Mouse (Mus musculus): ENCODE results near the gene Zbtb45.
A peak's percentile ranks its signal among the peaks of the same experiment; 100 is the strongest.

Gene Zbtb45

GRCm38 (mm10) chr7:13033451-13034147 lies 23.8 kb upstream of the Zbtb45 start:
- DNase-seq, result no peak

DNA sequence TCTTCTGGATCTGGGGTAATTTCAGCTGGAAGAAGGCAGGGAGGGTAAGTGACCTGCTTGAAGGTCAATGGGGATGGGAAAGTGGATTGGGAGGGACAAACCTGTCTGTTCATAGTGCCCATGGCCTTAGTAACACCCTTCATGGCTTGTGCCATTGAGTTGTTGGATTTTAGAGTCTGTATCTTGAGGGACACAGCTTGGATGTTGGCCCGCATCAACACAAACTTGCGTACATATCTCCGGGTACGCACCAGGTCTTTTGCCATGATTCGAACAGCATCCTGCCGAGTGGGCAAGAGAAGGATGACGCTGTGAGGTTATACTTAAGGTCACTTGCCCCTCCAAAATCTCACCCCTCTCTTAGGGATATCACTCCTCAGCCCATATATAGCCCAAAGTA lies 22.7 kb upstream of the Zbtb45 start:
- DNase-seq, result no peak

DNA sequence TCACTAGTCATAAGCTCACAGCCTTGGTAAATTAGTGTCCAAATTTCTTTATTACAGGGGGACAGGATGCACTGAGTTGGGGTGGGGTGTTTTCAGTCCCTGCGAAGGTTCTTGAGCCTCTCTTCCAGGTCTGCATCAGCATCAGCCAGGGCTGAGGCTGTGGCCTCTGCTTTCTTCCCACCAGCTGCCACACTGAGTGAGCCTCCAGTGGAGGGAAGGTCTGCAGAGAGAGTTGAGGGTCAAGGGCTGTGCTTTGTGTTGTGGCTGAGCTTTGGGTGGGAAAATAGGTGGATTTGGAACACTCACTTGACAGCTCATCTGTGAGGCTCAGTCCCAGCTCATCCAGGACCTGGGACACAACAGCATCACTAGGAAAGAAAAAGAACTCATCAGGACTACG lies 22.1 kb upstream of the Zbtb45 start:
- no peak for DNase-seq

- peak; percentile 63 for DNase-seq
Observed at GRCm38 (mm10) chr7:13031069-13031468, 21.2 kb upstream of the Zbtb45 start.

DNA sequence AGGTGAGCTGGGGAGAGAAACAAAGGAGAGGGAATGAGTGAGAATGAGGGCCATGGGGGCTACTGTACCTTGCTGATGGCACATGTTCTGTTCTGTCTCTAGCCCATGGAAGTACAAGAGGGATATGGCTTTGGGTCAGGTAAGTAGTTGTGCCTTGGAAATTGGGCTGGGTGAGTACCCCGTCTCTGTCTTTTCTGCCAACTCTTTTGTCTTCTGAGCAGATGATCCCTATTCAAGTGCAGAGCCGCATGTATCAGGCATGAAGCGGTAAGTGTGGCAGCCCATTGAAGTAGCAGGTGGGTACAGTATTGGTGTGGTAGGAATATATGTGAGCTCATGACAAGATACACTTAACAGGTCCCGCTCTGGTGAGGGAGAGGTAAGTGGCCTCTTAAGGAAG lies 19.2 kb upstream of the Zbtb45 start:
- no peak for DNase-seq

DNA sequence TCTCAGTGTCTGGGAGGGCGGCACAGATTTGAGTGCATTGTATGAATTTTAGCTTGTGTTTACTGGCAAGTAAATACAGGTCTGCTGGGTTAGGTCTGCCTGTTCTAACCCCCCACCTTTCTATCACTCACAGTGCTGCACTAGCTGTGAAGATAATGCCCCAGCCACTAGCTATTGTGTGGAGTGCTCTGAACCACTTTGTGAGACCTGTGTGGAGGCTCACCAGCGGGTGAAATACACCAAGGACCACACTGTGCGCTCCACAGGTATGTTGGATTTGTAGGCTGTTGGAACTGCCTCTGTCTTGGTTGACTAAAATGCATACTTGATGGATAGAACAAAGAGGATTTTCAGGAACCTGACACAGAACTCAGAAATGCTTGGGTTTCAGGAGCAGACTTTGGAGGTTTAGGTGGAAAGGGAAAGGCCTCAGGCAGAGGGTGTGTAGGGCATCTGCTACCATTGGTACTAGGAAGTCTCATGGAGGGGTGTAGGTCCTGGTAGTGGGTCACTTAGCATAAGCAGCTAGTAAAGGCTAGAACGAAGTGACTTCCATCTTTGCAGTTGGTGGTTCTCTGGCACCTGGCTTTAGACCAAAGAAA lies 15.8 kb upstream of the Zbtb45 start:
- DNase-seq, result no peak

GRCm38 (mm10) chr7:13024805-13025204 lies 15.0 kb upstream of the Zbtb45 start:
- peak; percentile 93 for DNase-seq

DNA sequence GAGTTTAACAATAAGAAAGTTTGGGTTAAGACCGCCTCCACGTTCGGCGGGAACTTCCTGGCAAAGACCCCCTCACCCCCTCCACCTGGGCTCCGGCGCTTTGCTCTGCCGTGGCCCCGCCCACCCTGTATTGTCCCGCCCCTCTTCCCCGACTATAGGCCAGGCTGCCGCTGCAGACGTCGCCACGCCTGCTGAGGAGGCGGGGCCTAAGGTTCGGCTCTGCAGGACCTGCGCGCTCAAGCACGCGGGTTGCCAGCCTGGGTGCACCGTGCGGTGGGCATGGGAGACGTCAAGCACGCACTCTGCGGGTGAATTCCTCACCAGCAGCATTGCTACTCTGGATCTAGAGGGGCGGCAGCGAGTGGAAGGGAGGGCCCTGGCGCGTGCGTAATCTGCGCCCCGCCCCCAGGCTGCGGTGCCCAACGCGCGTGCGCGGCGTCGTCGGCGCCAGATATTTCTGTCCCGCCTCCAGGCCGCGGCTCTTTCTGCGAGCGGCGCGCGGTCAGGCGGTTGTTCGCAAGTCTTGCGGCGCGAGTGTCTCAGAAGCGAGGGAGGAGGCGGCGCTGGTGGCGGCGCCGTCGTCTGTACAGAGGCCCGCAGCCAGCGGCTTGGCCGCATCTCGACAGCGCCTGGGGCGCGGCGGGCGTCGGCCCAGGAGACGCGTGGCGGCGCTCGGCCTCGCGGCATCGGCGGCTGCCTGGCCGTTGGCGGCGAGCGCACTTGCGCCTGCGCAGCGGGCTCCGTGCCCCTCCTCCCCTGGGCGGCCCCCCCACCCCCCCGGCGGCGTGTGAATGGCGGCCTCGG lies 14.3 kb upstream of the Zbtb45 start:
- DNase-seq, result peak; percentile 97

DNA sequence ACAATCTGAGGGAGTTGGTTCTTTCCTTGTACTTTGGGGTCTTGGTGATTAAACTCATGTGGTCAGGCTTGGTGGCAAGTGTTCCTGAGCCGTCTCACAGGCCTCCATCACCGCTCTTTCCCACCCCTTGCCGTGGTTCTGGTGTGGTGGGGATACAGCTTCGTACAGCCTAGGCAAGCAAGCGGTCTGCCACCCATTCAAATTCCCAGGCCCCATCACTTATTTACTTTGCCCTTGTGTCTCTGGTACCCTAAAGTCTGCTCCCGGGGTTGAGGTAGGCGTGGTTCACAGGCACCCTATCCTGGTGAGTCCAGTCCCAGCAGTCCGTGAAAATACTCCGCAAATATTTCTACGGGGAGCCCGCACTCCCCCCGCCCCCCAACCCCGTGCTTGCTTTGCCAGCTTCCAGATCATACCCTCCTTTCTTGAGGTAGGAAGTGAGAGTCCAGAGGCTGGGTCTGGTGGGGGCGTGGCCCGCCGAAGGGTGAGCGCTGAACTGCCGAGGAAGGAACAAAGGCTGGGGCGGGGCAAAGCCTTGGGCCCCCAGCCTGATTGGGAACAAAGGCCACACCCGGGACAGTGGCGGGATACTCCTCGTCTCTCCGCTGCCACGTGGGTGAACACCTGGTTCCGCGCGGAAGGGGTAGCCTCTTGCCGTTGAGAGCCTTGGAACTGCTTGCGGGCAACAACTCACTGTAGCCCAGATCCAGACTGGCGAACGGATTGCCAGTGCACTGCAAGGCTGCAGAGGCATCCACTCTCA lies 13.1 kb upstream of the Zbtb45 start:
- DNase-seq, result peak; percentile 80

- no peak for DNase-seq
Observed at GRCm38 (mm10) chr7:13015217-13015616, 5.4 kb upstream of the Zbtb45 start.

DNA sequence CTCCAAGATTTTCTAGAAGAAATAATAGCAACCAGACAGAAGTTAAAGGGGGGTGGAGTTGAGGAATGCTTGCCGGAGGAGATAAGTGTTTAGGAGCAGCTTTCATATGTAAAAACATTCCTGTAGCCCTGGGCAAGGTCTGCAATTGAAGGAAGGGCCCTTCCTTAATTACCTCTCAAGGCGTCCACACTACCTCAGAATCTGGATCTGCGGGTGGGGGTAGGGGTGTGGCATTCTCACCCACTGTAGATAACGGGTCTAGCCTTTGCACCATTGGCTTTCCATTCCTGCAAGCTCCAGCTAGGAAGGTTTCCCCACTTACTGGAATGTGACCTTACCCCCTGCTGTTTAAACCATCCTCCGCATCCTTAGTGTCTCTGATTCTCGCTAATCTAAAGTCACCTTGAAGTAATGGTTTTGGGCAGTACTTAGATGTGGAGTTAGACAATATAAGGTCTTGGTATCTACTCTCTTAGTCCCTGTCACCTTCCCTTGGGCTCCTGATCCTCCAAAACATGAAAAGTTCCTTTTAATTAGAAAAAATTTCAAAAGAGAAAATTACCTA lies 4.5 kb upstream of the Zbtb45 start:
- no peak for DNase-seq

GRCm38 (mm10) chr7:13013671-13014070 lies 3.8 kb upstream of the Zbtb45 start:
- no peak for DNase-seq

GRCm38 (mm10) chr7:13009143-13010004 lies 460 bp downstream of the Zbtb45 start:
- DNase-seq, result peak; percentile 94

DNA sequence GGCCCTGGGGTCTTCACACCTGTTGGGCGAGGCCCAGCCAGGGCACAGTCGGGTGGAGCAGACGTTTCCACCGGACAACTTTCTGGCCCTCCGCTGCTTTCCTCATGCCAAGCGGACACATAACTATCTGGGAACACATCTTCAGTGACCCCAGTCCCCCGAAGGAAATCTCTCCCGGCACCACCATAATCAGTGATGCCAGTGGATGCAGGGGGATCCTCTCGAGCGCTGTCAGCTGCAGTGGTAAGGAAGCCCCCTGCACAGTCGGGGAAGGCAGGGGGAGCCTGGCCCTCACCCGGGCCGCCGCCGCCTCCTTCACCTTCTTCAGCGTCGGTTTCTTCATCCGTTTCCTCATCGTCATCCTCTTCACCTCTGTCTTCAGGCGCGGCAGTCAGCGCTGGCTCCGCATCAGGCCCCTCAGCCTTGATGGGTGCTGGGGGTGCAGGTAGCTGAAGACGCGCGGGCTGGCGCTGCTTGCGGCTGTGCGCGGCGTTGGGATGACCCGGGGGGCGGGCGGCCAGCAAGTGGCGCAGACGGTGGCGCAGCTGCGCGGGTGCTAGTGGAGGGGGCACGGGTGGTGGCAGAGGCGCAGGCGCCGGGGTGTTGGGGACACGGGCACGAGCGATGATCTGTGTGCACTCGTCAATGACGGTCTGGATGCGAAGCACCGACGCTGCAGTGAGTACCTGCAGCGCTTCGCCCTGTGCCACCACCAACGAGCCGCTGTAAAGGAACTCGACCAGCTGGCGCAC lies 2.3 kb downstream of the Zbtb45 start:
- no peak for DNase-seq

GRCm38 (mm10) chr7:13006531-13006930 lies 3.3 kb downstream of the Zbtb45 start:
- DNase-seq, result no peak

- DNase-seq, result no peak
Observed at GRCm38 (mm10) chr7:13006011-13006410, 3.8 kb downstream of the Zbtb45 start.

DNA sequence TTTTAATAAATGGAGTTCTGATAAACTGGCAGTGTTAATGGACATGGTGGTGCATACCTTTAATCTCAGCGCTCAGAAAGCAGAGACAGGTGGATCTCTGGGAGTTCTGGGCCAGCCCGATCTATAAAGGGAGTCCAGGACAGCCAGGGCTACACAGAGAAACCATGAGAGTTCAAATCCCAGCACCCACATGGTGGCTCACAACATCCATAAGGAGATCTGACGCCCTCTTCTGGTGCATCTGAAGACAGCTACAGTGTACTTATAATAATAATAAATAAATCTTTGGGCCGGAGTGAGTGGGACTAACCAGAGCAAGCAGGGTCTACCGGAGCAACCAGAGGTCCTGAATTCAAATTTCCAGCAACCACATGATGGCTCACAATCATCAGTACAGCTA lies 6.5 kb downstream of the Zbtb45 start:
- no peak for DNase-seq

GRCm38 (mm10) chr7:13001584-13001983 lies 8.2 kb downstream of the Zbtb45 start:
- DNase-seq, result no peak

- DNase-seq, result no peak
Observed at GRCm38 (mm10) chr7:12998851-12999250, 11.0 kb downstream of the Zbtb45 start, which contains the start of gene Trim28. Trim28 (plus strand) TSS chr7:12999114.

GRCm38 (mm10) chr7:12998053-12998452 lies 11.8 kb downstream of the Zbtb45 start, which contains the start of gene Slc27a5:
Slc27a5 (minus strand) TSS chr7:12998192.
- no peak for DNase-seq

DNA sequence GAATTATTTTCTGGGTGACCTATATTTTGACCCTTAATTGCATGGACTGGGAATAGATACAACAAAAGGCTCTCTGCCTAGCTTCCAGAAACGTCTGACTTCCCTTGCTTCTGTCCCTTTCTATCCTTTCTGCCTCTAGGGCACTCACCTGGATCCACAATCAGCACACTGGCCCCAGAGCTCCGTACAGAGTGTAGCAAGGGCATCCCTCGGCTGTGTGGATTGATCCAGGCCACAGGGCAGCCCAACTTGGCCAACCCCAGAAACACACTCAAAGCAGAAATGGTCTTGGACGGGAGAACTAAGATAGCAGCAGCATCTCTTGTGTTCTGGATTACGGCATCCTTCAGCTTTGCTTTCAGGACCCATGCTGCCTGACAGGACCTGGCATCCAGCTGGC lies 12.6 kb downstream of the Zbtb45 start:
- no peak for DNase-seq
